Mouse (Mus musculus) large intestine, adult 2 months (tissue): ENCODE data around the gene Vim. TPM values are rescaled to one million over a fixed set of nuclear protein-coding genes. Genes with fewer than 3 reads are reported as not detected.

ENCODE experiments used
- DNase-seq: peaks from one replicate; pipeline ENCODE4 v3.0.0-alpha.2; 2012; ENCODE audit warnings: low read depth, low spot score
- WGBS: fragments of 180-500 bp; shearing (Covaris S2); methylation state at CpG from one replicate; pipeline ENCODE4 v1.1.7; 2018; 5-methylcytosine and 5-hydroxymethylcytosine counted together
- polyA plus RNA-seq: library from polyadenylated mRNA; depleted of rRNA; stranded (reverse); fragments of >200 nt; gene quantifications from 2 replicates; pipeline ENCODE4 v1.2.3, GENCODE M21; 2012; rRNA removed

Gene Vim
- polyA plus RNA-seq, 1 experiment, result 285 TPM

DNA sequence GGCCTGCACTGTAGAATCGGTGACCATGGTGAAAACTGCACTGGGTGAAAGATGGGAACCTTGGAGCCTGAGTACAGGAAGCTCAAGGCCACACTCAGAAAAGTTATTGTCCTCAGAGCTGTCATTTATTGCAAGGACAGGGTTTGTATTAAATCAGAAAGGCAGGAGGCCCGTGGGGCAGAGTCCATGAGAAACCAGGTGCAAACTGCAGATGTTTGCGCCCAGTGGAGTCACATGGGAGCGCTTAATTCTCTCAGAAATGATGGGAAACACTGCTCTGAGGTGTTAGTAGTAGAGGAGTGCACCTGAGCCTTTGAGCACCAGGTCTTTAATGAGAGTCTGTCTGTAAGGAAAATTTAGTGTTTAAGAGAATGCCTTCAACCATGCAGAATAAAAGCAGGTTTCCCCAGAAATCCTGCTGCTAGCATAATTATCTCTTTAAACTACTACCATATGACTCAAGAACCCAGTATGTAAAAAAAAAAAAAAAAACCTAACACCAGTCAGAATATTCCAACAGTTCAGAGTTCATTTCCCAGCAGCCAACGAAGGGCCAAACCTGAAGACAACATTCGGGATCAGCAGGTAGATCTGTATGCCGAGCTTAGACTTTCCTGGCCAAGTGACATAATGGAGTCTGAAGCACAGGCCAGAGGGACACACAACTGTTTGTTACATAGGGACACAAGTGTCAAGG lies 56.6 kb downstream of the Vim start:
- DNase-seq, result peak; percentile 21
- WGBS, result 28% methylated on average over 7 of the region's 7 CpGs

Other genes starting within 250 kb of the Vim start
- 18.9 and 23.0 TPM in 2 replicates for gene Cubn, start 82.1 kb upstream of the Vim start, polyA plus RNA-seq
- gene Trdmt1, start 29.3 kb upstream of the Vim start, polyA plus RNA-seq, result 1.0 and 1.2 TPM in 2 replicates
- gene St8sia6, start 220.1 kb downstream of the Vim start, polyA plus RNA-seq, result 0.30 and 0.69 TPM in 2 replicates